Mouse (Mus musculus): ENCODE measurements at regions not wholly inside any gene's neighbourhood (a gene's known extent, or its start where the extent isn't known, plus 50 kb on each side); places are given as distances from the start of the nearest gene placed in this dataset.

DNA sequence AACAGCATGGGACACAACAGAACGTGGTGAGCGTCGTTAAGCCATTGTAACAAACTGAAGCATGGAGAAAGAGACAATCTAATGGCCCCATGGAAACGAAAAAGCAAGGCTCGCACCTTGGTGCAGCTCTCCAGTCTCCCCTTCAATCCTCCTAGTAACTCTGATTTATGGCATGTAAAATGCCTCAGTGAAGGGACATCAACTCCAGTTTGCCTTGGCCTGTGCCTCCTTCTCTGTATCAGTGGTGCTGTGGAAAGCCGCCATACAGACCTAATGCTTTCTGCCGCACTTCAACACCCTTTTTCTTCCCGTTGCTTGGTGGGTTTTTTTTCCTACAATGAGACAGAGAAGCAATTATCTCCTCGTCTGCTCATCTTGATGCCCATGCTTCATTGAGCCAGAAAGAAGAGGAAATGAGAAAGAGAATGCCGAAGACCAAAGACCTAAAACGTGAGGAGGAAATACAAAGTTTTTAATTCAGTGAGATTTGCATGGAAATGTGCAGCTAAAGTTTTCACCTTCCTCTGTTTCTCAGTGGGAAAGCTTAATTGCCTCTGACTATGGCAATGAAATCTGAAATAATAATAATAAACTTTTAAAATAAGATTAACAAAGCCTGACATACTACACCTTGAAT, 241.4 kb downstream of the Lrrn1 start:
- H3K79me2 ChIP-seq (replicated peaks; ENCODE audit: control insufficient read depth, insufficient read depth, low read length) = no peaks in the 10 kb centered on the region
- no peaks in the 10 kb centered on the region for H3K36me3 ChIP-seq (ENCODE audit: control insufficient read depth, insufficient read depth, low read length)
- no peaks in the 10 kb centered on the region for H3K27me3 ChIP-seq (ENCODE audit: control insufficient read depth, insufficient read depth, low read length)
- H3K9ac ChIP-seq (ENCODE audit: low read depth, low read length) = no peak overlapping the region
- H3K27ac ChIP-seq = no peak overlapping the region
- DNase-seq = no peak
- 77% methylated on average over 11 of the region's 11 CpGs for WGBS
- no peak for TF ChIP-seq POLR2A (IDR thresholded peaks at IDR 0.05; ENCODE audit: insufficient read depth, low read depth, low read length)
- TF ChIP-seq CTCF (IDR thresholded peaks at IDR 0.05) = no peak
- TF ChIP-seq EP300 (IDR thresholded peaks at IDR 0.05; ENCODE audit: insufficient read depth, low read depth, low read length) = no peak
- H3K4me3 ChIP-seq = no peak overlapping the region
- intact Hi-C loops (cut with DNase I) = no loop called here
- H3K4me1 ChIP-seq (ENCODE audit: control insufficient read depth, insufficient read depth, low read length) = no peaks in the 10 kb centered on the region

DNA sequence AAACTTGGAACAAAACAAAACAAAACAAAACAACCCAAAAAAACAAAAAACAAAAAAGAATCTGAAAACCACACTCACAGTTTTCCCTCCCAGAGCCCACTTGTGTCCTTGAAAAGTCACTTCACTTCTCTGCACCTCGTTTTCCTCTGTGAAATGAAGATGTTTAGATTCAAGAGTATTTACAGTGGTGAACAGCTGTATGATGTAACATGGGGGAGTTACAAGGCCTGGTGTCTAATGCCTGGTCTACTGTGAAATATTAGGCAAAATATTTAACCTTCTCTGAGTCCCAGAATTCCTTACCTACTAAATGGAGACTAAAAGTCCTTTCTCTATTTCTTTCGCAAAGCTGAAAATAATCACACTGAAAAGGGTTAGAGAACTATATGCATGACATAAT, 255.4 kb downstream of the Lrrn1 start:
- Histone ChIP-seq H3K27me3 (ENCODE audit: control insufficient read depth, insufficient read depth, low read length) (no peaks in the 10 kb centered on the region), H3K4me3 (no peak overlapping the region), H3K4me1 (ENCODE audit: control insufficient read depth, insufficient read depth, low read length) (no peaks in the 10 kb centered on the region), H3K36me3 (ENCODE audit: control insufficient read depth, insufficient read depth, low read length) (no peaks in the 10 kb centered on the region), H3K9ac (ENCODE audit: low read depth, low read length) (no peak overlapping the region), H3K27ac (no peak overlapping the region), H3K79me2 (replicated peaks; ENCODE audit: control insufficient read depth, insufficient read depth, low read length) (no peaks in the 10 kb centered on the region)
- no peak for DNase-seq
- intact Hi-C loops (cut with DNase I) = no loop called here
- TF ChIP-seq EP300 (IDR thresholded peaks at IDR 0.05; ENCODE audit: insufficient read depth, low read depth, low read length) = no peak
- no peak for TF ChIP-seq CTCF (IDR thresholded peaks at IDR 0.05)
- TF ChIP-seq POLR2A (IDR thresholded peaks at IDR 0.05; ENCODE audit: insufficient read depth, low read depth, low read length) = no peak
- WGBS = 60% methylated on average over 2 of the region's 2 CpGs

DNA sequence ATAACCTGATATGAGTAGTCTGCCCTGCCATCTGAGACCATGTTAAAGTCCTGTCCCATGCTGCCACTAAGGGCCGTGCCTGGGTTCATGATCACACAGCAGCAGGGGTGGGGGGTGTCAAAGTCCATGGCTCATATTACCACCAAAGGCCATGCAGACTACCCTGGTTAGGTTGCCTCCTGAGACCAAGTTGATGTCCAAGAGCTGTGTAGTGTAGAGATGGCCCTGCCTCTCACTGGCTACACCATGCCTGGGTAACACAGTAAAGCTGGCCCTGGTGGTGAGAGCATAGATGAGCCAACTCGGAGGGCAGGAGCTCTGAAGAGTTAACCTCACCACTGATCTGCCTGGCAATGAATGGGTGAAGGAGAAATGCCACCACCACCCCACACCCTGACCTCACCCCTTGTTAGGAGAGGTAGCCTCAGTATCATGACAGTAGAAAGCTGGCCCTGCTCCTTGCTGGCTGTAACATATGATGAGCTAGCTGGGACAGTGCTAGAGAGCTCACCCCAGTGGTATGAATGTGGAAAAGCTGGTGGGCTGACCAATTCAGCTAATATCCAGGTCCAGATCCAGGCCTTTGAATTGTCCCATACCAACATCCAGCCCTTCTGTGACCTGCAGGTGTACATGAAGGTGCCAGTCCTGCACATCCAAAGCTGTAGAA, 258.8 kb downstream of the Lrrn1 start:
- Histone ChIP-seq H3K9ac (ENCODE audit: low read depth, low read length) (no peak overlapping the region), H3K4me1 (ENCODE audit: control insufficient read depth, insufficient read depth, low read length) (no peaks in the 10 kb centered on the region), H3K27ac (no peak overlapping the region), H3K36me3 (ENCODE audit: control insufficient read depth, insufficient read depth, low read length) (no peaks in the 10 kb centered on the region), H3K27me3 (ENCODE audit: control insufficient read depth, insufficient read depth, low read length) (no peaks in the 10 kb centered on the region), H3K4me3 (no peak overlapping the region), H3K79me2 (replicated peaks; ENCODE audit: control insufficient read depth, insufficient read depth, low read length) (no peaks in the 10 kb centered on the region)
- WGBS = 72% methylated on average over 2 of the region's 2 CpGs
- no peak for DNase-seq
- TF ChIP-seq CTCF (IDR thresholded peaks at IDR 0.05) = no peak
- no peak for TF ChIP-seq POLR2A (IDR thresholded peaks at IDR 0.05; ENCODE audit: insufficient read depth, low read depth, low read length)
- TF ChIP-seq EP300 (IDR thresholded peaks at IDR 0.05; ENCODE audit: insufficient read depth, low read depth, low read length) = no peak
- intact Hi-C loops (cut with DNase I) = no loop called here

DNA sequence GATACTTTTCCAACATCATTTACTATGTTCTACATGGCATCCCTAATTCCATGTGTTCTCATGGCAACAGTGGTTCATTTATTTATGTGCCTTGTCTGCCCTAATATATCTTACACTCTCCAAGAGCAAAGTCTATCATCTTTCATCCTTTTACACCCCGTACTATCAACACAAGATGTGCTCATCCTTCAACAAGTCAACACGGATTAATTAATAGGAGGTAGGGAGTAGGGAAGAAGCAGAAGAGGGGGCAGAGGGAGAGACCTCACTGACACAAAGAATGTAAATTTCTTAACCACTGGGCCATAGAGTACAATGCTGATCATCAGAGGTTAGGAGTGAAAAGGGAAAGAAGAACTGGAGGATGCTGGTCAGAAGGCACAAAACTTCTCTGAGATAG, 267.0 kb upstream of the Setmar start:
- 59% methylated on average over 2 of the region's 2 CpGs for WGBS

DNA sequence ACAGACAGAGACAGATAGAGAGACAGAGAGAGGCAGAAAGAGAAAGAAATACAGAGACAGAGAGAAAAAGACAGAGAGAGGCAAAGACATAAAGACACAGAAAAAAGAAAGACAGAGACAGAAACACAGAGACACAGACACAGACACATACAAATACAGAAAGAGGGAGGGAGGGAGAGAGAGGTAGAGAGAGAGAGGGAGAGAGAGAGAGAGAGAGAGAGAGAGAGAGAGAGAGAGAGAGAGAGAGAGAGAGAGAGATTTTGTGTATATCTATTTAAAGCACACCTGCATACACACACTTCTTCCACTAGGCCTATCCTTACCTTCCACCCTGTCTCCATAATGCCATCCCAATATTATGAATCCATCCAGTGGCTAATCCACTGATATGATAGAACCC, 261.8 kb upstream of the Setmar start:
- Histone ChIP-seq H3K9ac (ENCODE audit: low read depth, low read length) (no peak overlapping the region), H3K36me3 (ENCODE audit: control insufficient read depth, insufficient read depth, low read length) (no peaks in the 10 kb centered on the region), H3K27ac (no peak overlapping the region), H3K27me3 (ENCODE audit: control insufficient read depth, insufficient read depth, low read length) (no peaks in the 10 kb centered on the region), H3K79me2 (replicated peaks; ENCODE audit: control insufficient read depth, insufficient read depth, low read length) (no peaks in the 10 kb centered on the region), H3K4me1 (ENCODE audit: control insufficient read depth, insufficient read depth, low read length) (no peaks in the 10 kb centered on the region), H3K4me3 (no peak overlapping the region)
- DNase-seq = no peak
- TF ChIP-seq POLR2A (IDR thresholded peaks at IDR 0.05; ENCODE audit: insufficient read depth, low read depth, low read length) = no peak
- no peak for TF ChIP-seq EP300 (IDR thresholded peaks at IDR 0.05; ENCODE audit: insufficient read depth, low read depth, low read length)
- no peak for TF ChIP-seq CTCF (IDR thresholded peaks at IDR 0.05)
- intact Hi-C loops (cut with DNase I) = no loop called here

More for the DNA sequence above, 267.0 kb upstream of the Setmar start:
- Histone ChIP-seq H3K79me2 (replicated peaks; ENCODE audit: control insufficient read depth, insufficient read depth, low read length) (no peaks in the 10 kb centered on the region), H3K4me3 (no peak overlapping the region), H3K9ac (ENCODE audit: low read depth, low read length) (no peak overlapping the region), H3K27me3 (ENCODE audit: control insufficient read depth, insufficient read depth, low read length) (no peaks in the 10 kb centered on the region), H3K27ac (no peak overlapping the region), H3K4me1 (ENCODE audit: control insufficient read depth, insufficient read depth, low read length) (no peaks in the 10 kb centered on the region), H3K36me3 (ENCODE audit: control insufficient read depth, insufficient read depth, low read length) (no peaks in the 10 kb centered on the region)
- TF ChIP-seq CTCF (IDR thresholded peaks at IDR 0.05) (no peak), EP300 (IDR thresholded peaks at IDR 0.05; ENCODE audit: insufficient read depth, low read depth, low read length) (no peak), POLR2A (IDR thresholded peaks at IDR 0.05; ENCODE audit: insufficient read depth, low read depth, low read length) (no peak)
- DNase-seq = no peak
- intact Hi-C loops (cut with DNase I) = no loop called here
